ENCODE assay signal across 12 mouse cellular contexts in the genomic region with DNA sequence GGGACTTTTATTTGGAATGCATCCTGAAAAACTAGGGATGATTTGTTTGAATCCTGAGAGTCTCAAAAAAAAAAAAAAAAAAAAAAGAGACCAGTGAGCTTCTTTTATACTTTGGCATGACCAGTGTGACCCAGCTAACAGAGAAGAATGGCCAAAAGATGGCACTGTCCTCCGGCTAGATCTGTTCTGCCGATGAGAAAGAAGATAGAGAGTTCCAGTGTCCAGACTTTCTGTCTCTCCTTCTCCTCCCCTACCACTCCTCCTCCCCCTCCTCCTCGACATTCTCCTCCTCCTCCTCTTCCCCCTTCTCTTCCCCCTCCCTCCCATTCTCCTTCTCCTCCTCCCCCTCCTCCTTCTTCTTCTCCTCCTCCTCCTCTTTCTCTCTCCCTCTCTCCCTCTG.
DNase-seq lines count a peak whose midpoint lies in the region; ATAC-seq and TF ChIP-seq lines count a peak whose summit lies in the region.
"Had no signal": no experiment of that assay in that cellular context is flagged by ENCODE, and none has a peak within 500 bp of the region (broad histone marks: within the 10 kb centered on the region; RNA-seq: fewer than 3 reads in every experiment).

No protein-coding gene starts in this region.

- H3K9ac ChIP-seq in kidney, embryonic 16.5 days (replicated peaks; ENCODE audit: low read length), result no peak overlapping the region
- H3K9ac ChIP-seq in CH12.LX (ENCODE audit: insufficient read depth, low read depth), result no peak overlapping the region
- H3K9ac ChIP-seq: embryonic facial prominence, embryonic 13.5 days; neural tube, embryonic 12.5 days had no signal

- no peak for TF ChIP-seq POLR2A in kidney, adult 2 months (IDR thresholded peaks at IDR 0.05; ENCODE audit: low read depth, low read length)
- no peak for TF ChIP-seq POLR2A in CH12.LX (IDR thresholded peaks at IDR 0.05; ENCODE audit: low read depth, low read length)
- TF ChIP-seq POLR2A in cerebellum, adult 2 months (IDR thresholded peaks at IDR 0.05; ENCODE audit: borderline replicate concordance, insufficient read depth, low read length), result no peak

- no peak overlapping the region for H3K27ac ChIP-seq in kidney, adult 2 months (ENCODE audit: insufficient read depth, low read depth, low read length)
- H3K27ac ChIP-seq in kidney, embryonic 16.5 days (ENCODE audit: low read length), result no peak overlapping the region; the same call in 1 of the 2 replicates
- no peak overlapping the region for H3K27ac ChIP-seq in CH12.LX (ENCODE audit: insufficient read depth, low read depth)
- H3K27ac ChIP-seq in cerebellum, adult 2 months (ENCODE audit: insufficient read depth, low read length), result no peak overlapping the region
- H3K27ac ChIP-seq: neural tube, embryonic 12.5 days had no signal

- no peaks in the 10 kb centered on the region for H3K36me3 ChIP-seq in kidney, adult 2 months (ENCODE audit: control insufficient read depth, insufficient read depth, low read length)
- no peaks in the 10 kb centered on the region for H3K36me3 ChIP-seq in kidney, embryonic 16.5 days (ENCODE audit: insufficient read depth, low read length)
- no peaks in the 10 kb centered on the region for H3K36me3 ChIP-seq in CH12.LX (replicated peaks in 1 of 2; ENCODE audit: control insufficient read depth in 1 of 2, insufficient read depth in 1 of 2, low read length in 1 of 2)
- H3K36me3 ChIP-seq: embryonic facial prominence, embryonic 13.5 days; neural tube, embryonic 12.5 days had no signal

- WGBS in kidney, adult 2 months, result 8% methylated on average over 3 of the region's 3 CpGs
- 6% methylated on average over 3 of the region's 3 CpGs for WGBS in kidney, embryonic 16.5 days
- WGBS in cerebellum, adult 2 months, result 4% methylated on average over 3 of the region's 3 CpGs

- TF ChIP-seq CTCF in kidney, adult 2 months (conservative IDR thresholded peaks at IDR 0.05; ENCODE audit: insufficient read depth, insufficient read length, low read depth, low read length), result peak; percentile 29
- no peak; a peak in 1 of 4 replicates for TF ChIP-seq CTCF in CH12.LX (conservative IDR thresholded peaks at IDR 0.05 in 1 of 2, IDR thresholded peaks at IDR 0.05 in 1 of 2; ENCODE audit: low read depth in 2 of 2, low read length in 2 of 2)
- peak; percentile 73 for TF ChIP-seq CTCF in cerebellum, adult 2 months (IDR thresholded peaks at IDR 0.05; ENCODE audit: borderline replicate concordance, insufficient read depth, low read depth, low read length)

- in situ Hi-C loops in CH12.LX (cut with MboI; ENCODE audit: low pct_ligation_motif_present, low pct_unique_long_range_greater_than_20kb, low sequenced_read_pairs), result no loop called here

- no peak overlapping the region for H3K4me2 ChIP-seq in kidney, embryonic 16.5 days (replicated peaks; ENCODE audit: low read depth, low read length)
- no peak overlapping the region for H3K4me2 ChIP-seq in CH12.LX (ENCODE audit: insufficient read depth, low read depth, poor library complexity, severe bottlenecking)
- H3K4me2 ChIP-seq: embryonic facial prominence, embryonic 13.5 days; liver, embryonic 11.5 days; neural tube, embryonic 12.5 days had no signal

- H3K79me2 ChIP-seq in CH12.LX (replicated peaks; ENCODE audit: control insufficient read depth, extremely low read depth, insufficient read depth, poor library complexity, severe bottlenecking), result no peaks in the 10 kb centered on the region

- TF ChIP-seq RAD21 in CH12.LX (IDR thresholded peaks at IDR 0.05; ENCODE audit: low read depth, low read length), result peak; percentile 10; the same call in 1 of the 2 replicates

- H3K27me3 ChIP-seq in kidney, adult 2 months (replicated peaks; ENCODE audit: control insufficient read depth, insufficient read depth, low read length), result no peaks in the 10 kb centered on the region
- no peaks in the 10 kb centered on the region for H3K27me3 ChIP-seq in kidney, embryonic 16.5 days (ENCODE audit: insufficient read depth, low read length)
- peaks cover 11% of the 10 kb centered on the region for H3K27me3 ChIP-seq in CH12.LX (replicated peaks)
- no peaks in the 10 kb centered on the region for H3K27me3 ChIP-seq in cerebellum, adult 2 months (ENCODE audit: control insufficient read depth, insufficient read depth, low read length)
- H3K27me3 ChIP-seq: embryonic facial prominence, embryonic 13.5 days; neural tube, embryonic 12.5 days; Patski had no signal

- no peaks in the 10 kb centered on the region for H3K9me3 ChIP-seq in kidney, embryonic 16.5 days (ENCODE audit: low read length)
- H3K9me3 ChIP-seq in CH12.LX (replicated peaks; ENCODE audit: low read length), result peaks cover 5% of the 10 kb centered on the region
- H3K9me3 ChIP-seq: embryonic facial prominence, embryonic 13.5 days; neural tube, embryonic 12.5 days had no signal

- H3K4me1 ChIP-seq in kidney, adult 2 months (ENCODE audit: control insufficient read depth, insufficient read depth, low read length), result no peaks in the 10 kb centered on the region
- H3K4me1 ChIP-seq in kidney, embryonic 16.5 days (ENCODE audit: insufficient read depth, low read length), result peaks cover 3% of the 10 kb centered on the region; the same call in 1 of the 2 replicates
- no peaks in the 10 kb centered on the region for H3K4me1 ChIP-seq in CH12.LX (ENCODE audit: control insufficient read depth in 1 of 2, insufficient read depth in 2 of 2)
- no peaks in the 10 kb centered on the region for H3K4me1 ChIP-seq in cerebellum, adult 2 months (ENCODE audit: control insufficient read depth, insufficient read depth, low read length)
- H3K4me1 ChIP-seq: neural tube, embryonic 12.5 days had no signal

- no peak for ATAC-seq in kidney, embryonic 16.5 days (ENCODE audit: low FRiP score, low TSS enrichment)
- ATAC-seq: Patski had no signal

- no peak for TF ChIP-seq EP300 in CH12.LX (IDR thresholded peaks at IDR 0.05; ENCODE audit: low read length)

- H3K4me3 ChIP-seq in kidney, adult 2 months (ENCODE audit: insufficient read depth, low read depth, low read length), result no peak overlapping the region
- no peak overlapping the region for H3K4me3 ChIP-seq in kidney, embryonic 16.5 days (ENCODE audit: low read length)
- H3K4me3 ChIP-seq in CH12.LX (replicated peaks in 1 of 3; ENCODE audit: low read depth in 2 of 3, low read length in 2 of 3, poor library complexity in 1 of 3), result no peak overlapping the region
- H3K4me3 ChIP-seq in cerebellum, adult 2 months (replicated peaks; ENCODE audit: insufficient read depth, low read depth, low read length), result no peak overlapping the region
- H3K4me3 ChIP-seq: embryonic facial prominence, embryonic 13.5 days; neural tube, embryonic 12.5 days had no signal

- dilution Hi-C loops in CH12.LX (cut with MboI; ENCODE audit: extremely low pct_ligation_motif_present, extremely low pct_unique_long_range_greater_than_20kb, low sequenced_read_pairs), result no loop called here

- DNase-seq in kidney, adult 2 months, result peak; percentile 41
- no peak for DNase-seq in CH12.LX (ENCODE audit: extremely low read depth)
- DNase-seq in cerebellum, adult 2 months, result peak; percentile 58 to 79
- peak; percentile 48 for DNase-seq in kidney, postnatal 10 days
- no peak for DNase-seq in spleen, postnatal 4 days (ENCODE audit: low spot score in 2 of 2)
- DNase-seq in right cerebral cortex, postnatal 36 days (ENCODE audit: low spot score in 2 of 2), result no peak
- no peak for DNase-seq in heart, adult 8-10 months (ENCODE audit: low spot score)

TF ChIP-seq in CH12.LX, 34 proteins besides CTCF, POLR2A, EP300 and RAD21:
- TF ChIP-seq SMC3 (IDR thresholded peaks at IDR 0.05; ENCODE audit: low read depth, low read length), result no peak
- TF ChIP-seq ZKSCAN1 (IDR thresholded peaks at IDR 0.05; ENCODE audit: borderline replicate concordance, low read depth, low read length), result no peak
- TF ChIP-seq E2F4 (IDR thresholded peaks at IDR 0.05; ENCODE audit: insufficient replicate concordance, low read depth, low read length), result no peak
- TF ChIP-seq POLR2AphosphoS2 (IDR thresholded peaks at IDR 0.05; ENCODE audit: low read depth, low read length), result no peak
- TF ChIP-seq ELF1 (IDR thresholded peaks at IDR 0.05; ENCODE audit: low read depth, low read length), result no peak
- no peak for TF ChIP-seq IRF4 (IDR thresholded peaks at IDR 0.05; ENCODE audit: low read depth, low read length)
- TF ChIP-seq CHD1 (IDR thresholded peaks at IDR 0.05; ENCODE audit: low read depth, low read length), result no peak
- TF ChIP-seq NRF1 (IDR thresholded peaks at IDR 0.05; ENCODE audit: low read depth, low read length), result no peak
- TF ChIP-seq BHLHE40 (IDR thresholded peaks at IDR 0.05; ENCODE audit: low read depth, low read length), result no peak
- TF ChIP-seq CHD2 (IDR thresholded peaks at IDR 0.05; ENCODE audit: low read length), result no peak
- TF ChIP-seq KAT2A (IDR thresholded peaks at IDR 0.05; ENCODE audit: insufficient replicate concordance, low read length), result no peak
- no peak for TF ChIP-seq MEF2A (IDR thresholded peaks at IDR 0.05; ENCODE audit: borderline replicate concordance, low read depth, low read length)
- no peak for TF ChIP-seq RCOR1 (conservative IDR thresholded peaks at IDR 0.05; ENCODE audit: low read depth, low read length)
- TF ChIP-seq JUN (IDR thresholded peaks at IDR 0.05; ENCODE audit: insufficient read depth, low read depth, low read length), result no peak
- no peak for TF ChIP-seq MAZ (IDR thresholded peaks at IDR 0.05; ENCODE audit: low read depth, low read length)
- TF ChIP-seq PAX5 (IDR thresholded peaks at IDR 0.05; ENCODE audit: low read length), result no peak

Comparison
In these comparisons a context has a peak if more than half of its experiments do, and no peak if none do; other contexts are left out.
1. DNase-seq: peak in kidney, adult 2 months (single experiment), cerebellum, adult 2 months (2 of 2) and kidney, postnatal 10 days (single experiment); none in CH12.LX (single experiment), spleen, postnatal 4 days (0 of 2), right cerebral cortex, postnatal 36 days (0 of 2) and heart, adult 8-10 months (single experiment).
2. CTCF ChIP-seq: peak in kidney, adult 2 months (single experiment) and cerebellum, adult 2 months (single experiment); none in CH12.LX (0 of 2).